Mouse (Mus musculus) limb, embryonic 13.5 days (tissue): ENCODE data around the gene Hmg20b. TPM values are rescaled to one million over a fixed set of nuclear protein-coding genes. Genes with fewer than 3 reads are reported as not detected.

Experiments used
- ATAC-seq: fragments of 200-750 bp; cut with Nextera tagmentation; 2 replicates; pipeline ENCODE4 v1.8.0; 2017; ENCODE audit warnings: low read depth, moderate number of reproducible peaks, moderate TSS enrichment; ENCODE audit not compliant: low FRiP score
- H3K27ac ChIP-seq: fragments of 300-500 bp; sonication (generic); 2 replicates; pipeline ENCODE4 v1.5.1; 2015; ENCODE audit warnings: inconsistent platforms, mild to moderate bottlenecking, moderate library complexity
- H3K27me3 ChIP-seq: fragments of 300-500 bp; sonication (generic); 2 replicates; pipeline ENCODE4 v1.6.1; 2015; ENCODE audit warnings: mild to moderate bottlenecking, inconsistent platforms
- H3K36me3 ChIP-seq: fragments of 300-500 bp; sonication (generic); 2 replicates; pipeline ENCODE4 v1.6.1; 2015; ENCODE audit warnings: inconsistent platforms, mild to moderate bottlenecking, moderate library complexity
- H3K4me1 ChIP-seq: fragments of 300-500 bp; sonication (generic); 2 replicates; pipeline ENCODE4 v1.6.1; 2015; ENCODE audit warnings: inconsistent platforms
- H3K4me2 ChIP-seq: fragments of 300-500 bp; sonication (generic); replicated peaks from 2 replicates; pipeline ENCODE4 v1.6.1; 2015; ENCODE audit warnings: inconsistent platforms, mild to moderate bottlenecking, moderate library complexity
- H3K4me3 ChIP-seq: fragments of 300-500 bp; sonication (generic); 2 replicates; pipeline ENCODE4 v1.5.1; 2015; ENCODE audit warnings: moderate library complexity, mild to moderate bottlenecking, inconsistent platforms
- H3K9ac ChIP-seq: fragments of 300-500 bp; sonication (generic); 2 replicates; pipeline ENCODE4 v1.6.1; 2015; ENCODE audit warnings: mild to moderate bottlenecking, inconsistent platforms
- H3K9me3 ChIP-seq: fragments of 300-500 bp; sonication (generic); 2 replicates; pipeline ENCODE4 v1.6.1; 2016; ENCODE audit warnings: inconsistent platforms
- WGBS: fragments of 180-500 bp; shearing (Covaris S2); methylation state at CpG from one replicate; pipeline ENCODE4 v1.1.7; 2015; 5-methylcytosine and 5-hydroxymethylcytosine counted together
- polyA plus RNA-seq: library from polyadenylated mRNA; unstranded; fragments of >200 nt; fragmentation: Nextera tagmentation; extraction: Ambion mirVana; gene quantifications from 2 replicates; pipeline ENCODE4 v1.2.1, GENCODE M21; 2015

The Hmg20b gene
- polyA plus RNA-seq, 1 experiment from 2014 or later = 109 TPM

DNA sequence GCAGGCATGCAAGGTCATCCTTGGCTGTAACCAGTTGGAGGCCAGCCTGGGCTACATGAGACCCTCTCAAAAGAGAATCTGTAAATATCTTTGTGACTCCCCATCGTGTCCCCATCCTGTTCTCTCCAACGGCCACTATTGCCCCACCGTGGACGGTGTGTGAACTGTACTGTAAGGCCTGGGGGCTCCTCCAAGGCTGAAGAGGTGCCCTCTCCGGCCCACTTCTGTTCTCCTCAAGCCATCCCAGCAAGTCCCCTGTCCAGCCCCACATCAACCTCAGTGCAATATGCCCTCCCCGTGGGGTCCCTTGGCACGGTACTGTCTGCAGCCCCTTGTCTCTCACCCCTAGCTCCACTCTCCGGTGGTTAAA lies 31.0 kb downstream of the Hmg20b start:
- no peaks in the 10 kb centered on the region for H3K9me3 ChIP-seq
- no peak for ATAC-seq
- peaks cover 48% of the 10 kb centered on the region for H3K4me1 ChIP-seq
- peak overlapping the region; percentile 91 for H3K4me2 ChIP-seq
- H3K27ac ChIP-seq = peak overlapping the region; percentile 89
- peak overlapping the region; percentile 67 for H3K9ac ChIP-seq
- 39% methylated on average over 8 of the region's 8 CpGs for WGBS
- peak overlapping the region; percentile 96 for H3K4me3 ChIP-seq
- no peaks in the 10 kb centered on the region for H3K27me3 ChIP-seq
- peaks cover 68% of the 10 kb centered on the region for H3K36me3 ChIP-seq

DNA sequence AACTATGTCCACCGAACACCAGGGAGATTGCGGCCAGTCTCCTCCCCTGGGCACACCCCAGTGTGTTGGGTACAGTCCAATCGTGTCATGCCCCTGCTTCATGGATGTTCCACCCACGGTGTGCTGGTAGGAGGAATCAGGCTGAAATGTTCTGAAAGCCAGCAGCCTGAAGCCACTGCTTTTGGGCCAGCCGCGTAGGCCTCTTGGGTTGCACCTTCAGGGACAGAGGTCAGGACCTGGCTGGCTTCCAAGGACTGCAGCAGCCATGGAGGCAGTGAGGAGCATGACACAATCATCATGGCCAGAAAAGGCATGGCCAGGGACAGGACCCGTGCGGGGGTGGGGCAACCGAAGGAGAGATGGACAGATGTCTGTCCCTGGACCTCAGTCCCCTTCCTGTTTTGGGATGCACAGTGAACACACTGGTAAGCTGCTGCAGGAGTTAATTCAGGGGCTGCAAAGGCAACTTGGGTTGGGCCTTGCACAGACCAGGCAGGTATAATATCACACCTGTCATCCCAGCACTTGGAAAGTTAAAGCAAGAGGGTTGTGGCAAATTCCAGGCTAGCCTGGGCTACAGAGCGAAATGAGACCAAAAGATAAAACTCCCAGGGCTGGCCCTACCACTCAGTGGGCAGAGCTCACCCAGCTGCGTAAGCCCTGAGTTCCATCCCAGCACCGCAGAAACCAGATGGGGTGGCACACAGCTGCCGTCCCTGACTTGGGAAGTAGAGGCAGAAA lies 31.5 kb downstream of the Hmg20b start:
- peak overlapping the region; percentile 89 for H3K27ac ChIP-seq
- peaks cover 68% of the 10 kb centered on the region for H3K36me3 ChIP-seq
- no peaks in the 10 kb centered on the region for H3K9me3 ChIP-seq
- peak overlapping the region; percentile 67; the same call in 1 of the 2 replicates for H3K9ac ChIP-seq
- WGBS = 92% methylated on average over 13 of the region's 13 CpGs
- H3K4me1 ChIP-seq = peaks cover 48% of the 10 kb centered on the region
- H3K4me2 ChIP-seq = peak overlapping the region; percentile 91
- H3K27me3 ChIP-seq = no peaks in the 10 kb centered on the region
- H3K4me3 ChIP-seq = peak overlapping the region; percentile 96; the same call in 1 of the 2 replicates
- no peak for ATAC-seq

GRCm38 (mm10) chr10:81317273-81317672 lies 33.0 kb downstream of the Hmg20b start:
- Histone ChIP-seq H3K9me3 (no peaks in the 10 kb centered on the region), H3K4me2 (peak overlapping the region; percentile 54), H3K27ac (peak overlapping the region; percentile 39; the same call in 1 of the 2 replicates), H3K36me3 (peaks cover 68% of the 10 kb centered on the region), H3K27me3 (no peaks in the 10 kb centered on the region), H3K4me1 (peaks cover 44% of the 10 kb centered on the region), H3K4me3 (peak overlapping the region; percentile 23), H3K9ac (peak overlapping the region; percentile 56)
- ATAC-seq = no peak
- WGBS = 23% methylated on average over 20 of the region's 20 CpGs

DNA sequence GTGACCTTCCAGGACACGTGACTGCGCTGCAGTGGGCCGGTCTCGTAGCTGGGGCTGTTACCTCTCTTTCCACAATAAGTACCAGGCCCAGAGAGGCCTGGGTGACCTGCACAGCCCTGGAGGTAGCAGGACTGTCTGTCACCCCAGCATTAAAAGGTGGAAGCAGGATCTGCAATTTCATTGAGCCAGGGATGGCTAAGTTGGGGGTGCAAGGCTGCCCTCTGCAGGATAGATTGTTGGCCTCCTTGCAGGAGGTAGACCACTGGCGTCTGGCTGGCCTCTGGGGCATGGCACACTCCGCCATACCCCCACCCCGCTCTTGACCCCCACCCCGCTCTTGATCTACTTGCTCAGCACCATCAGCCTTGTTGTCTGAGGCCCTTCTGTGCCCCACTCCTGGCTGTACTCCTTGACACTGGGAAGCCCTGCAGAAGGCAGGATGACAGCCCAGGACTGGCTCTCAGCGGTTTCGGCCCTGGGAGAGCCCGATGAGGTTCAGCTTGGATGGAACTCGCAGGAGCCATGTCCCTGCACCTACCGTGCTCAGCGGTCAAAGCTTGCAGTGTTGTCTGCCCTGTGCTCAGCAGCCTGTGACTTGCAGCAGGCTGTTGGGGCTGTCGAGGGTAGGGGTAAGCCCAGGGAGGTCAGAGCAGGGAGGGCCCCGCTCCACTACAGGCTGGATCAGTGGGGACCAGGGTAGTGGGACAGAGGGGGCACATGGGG lies 33.8 kb downstream of the Hmg20b start:
- Histone ChIP-seq H3K9ac (peak overlapping the region; percentile 56), H3K4me2 (peak overlapping the region; percentile 54), H3K9me3 (no peaks in the 10 kb centered on the region), H3K4me1 (peaks cover 36% of the 10 kb centered on the region), H3K36me3 (peaks cover 74% of the 10 kb centered on the region), H3K27ac (0 out of 2 replicates have a peak overlapping the region, but pooled peaks have one; percentile 39), H3K4me3 (peak overlapping the region; percentile 23), H3K27me3 (no peaks in the 10 kb centered on the region)
- WGBS = 43% methylated on average over 16 of the region's 16 CpGs
- ATAC-seq = no peak

DNA sequence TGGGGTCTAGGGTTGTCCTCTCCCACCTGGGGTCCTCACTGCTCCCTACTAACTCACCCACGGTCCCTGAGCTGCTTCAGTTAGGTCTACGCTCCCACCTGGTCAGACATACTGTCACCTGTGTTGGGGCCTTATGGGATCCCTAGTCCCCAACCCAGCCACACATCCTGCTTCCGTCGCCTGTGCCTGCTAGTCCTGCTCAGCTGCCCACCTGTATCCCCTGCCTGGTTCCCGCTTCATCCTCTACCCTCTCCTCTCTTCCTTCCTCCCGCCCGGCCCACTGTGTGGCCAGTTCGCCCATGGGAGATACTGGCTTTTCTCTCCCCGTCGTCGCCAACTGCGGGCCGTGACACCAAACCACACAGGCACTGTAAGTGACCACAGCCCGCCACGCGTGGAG lies 34.7 kb downstream of the Hmg20b start:
- Histone ChIP-seq H3K9ac (no peak overlapping the region), H3K4me2 (no peak overlapping the region), H3K27ac (no peak overlapping the region), H3K36me3 (peaks cover 83% of the 10 kb centered on the region), H3K4me1 (peaks cover 35% of the 10 kb centered on the region), H3K9me3 (no peaks in the 10 kb centered on the region), H3K4me3 (no peak overlapping the region), H3K27me3 (no peaks in the 10 kb centered on the region)
- ATAC-seq = no peak
- 92% methylated on average over 16 of the region's 16 CpGs for WGBS

DNA sequence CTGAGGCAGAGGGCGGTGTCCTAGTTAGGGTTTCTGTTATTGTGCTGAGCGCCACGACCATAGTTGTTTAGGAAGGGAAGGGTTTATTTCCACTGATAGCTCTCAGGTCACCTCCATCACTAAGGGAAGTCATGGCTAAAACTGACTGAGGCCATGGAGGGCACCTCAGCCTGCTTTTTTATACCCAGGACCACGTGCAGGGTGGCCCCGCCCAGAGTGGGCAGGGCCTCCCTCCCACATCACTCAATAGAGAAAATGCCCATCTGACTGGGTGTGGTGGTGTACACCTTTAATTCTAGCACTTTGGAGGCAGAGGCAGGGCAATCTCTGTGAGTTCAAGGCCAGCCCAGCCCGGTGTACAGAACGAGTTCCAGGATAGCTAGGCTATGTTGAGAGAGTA lies 36.1 kb downstream of the Hmg20b start:
- peaks cover 97% of the 10 kb centered on the region for H3K36me3 ChIP-seq
- WGBS = 79% methylated on average over 7 of the region's 7 CpGs

GRCm38 (mm10) chr10:81313581-81313980 lies 36.7 kb downstream of the Hmg20b start:
- H3K4me3 ChIP-seq = no peak overlapping the region
- no peak overlapping the region for H3K27ac ChIP-seq
- no peak overlapping the region for H3K4me2 ChIP-seq
- H3K27me3 ChIP-seq = no peaks in the 10 kb centered on the region
- peaks cover 22% of the 10 kb centered on the region for H3K4me1 ChIP-seq
- WGBS = 94% methylated on average over 13 of the region's 13 CpGs
- ATAC-seq = no peak
- H3K36me3 ChIP-seq = peaks cover 99% of the 10 kb centered on the region
- no peaks in the 10 kb centered on the region for H3K9me3 ChIP-seq
- no peak overlapping the region for H3K9ac ChIP-seq

More for the DNA sequence above, 36.1 kb downstream of the Hmg20b start:
- Histone ChIP-seq H3K27ac (no peak overlapping the region), H3K9me3 (no peaks in the 10 kb centered on the region), H3K4me1 (peaks cover 28% of the 10 kb centered on the region), H3K27me3 (no peaks in the 10 kb centered on the region), H3K4me3 (no peak overlapping the region), H3K4me2 (no peak overlapping the region), H3K9ac (no peak overlapping the region)
- ATAC-seq = no peak

- Histone ChIP-seq H3K9ac (no peak overlapping the region), H3K9me3 (no peaks in the 10 kb centered on the region), H3K4me3 (no peak overlapping the region), H3K27ac (no peak overlapping the region), H3K4me2 (no peak overlapping the region), H3K27me3 (no peaks in the 10 kb centered on the region), H3K36me3 (peaks cover 91% of the 10 kb centered on the region), H3K4me1 (no peaks in the 10 kb centered on the region)
- whole genome bisulfite sequencing = 91% methylated on average over 5 of the region's 5 CpGs
- ATAC-seq = no peak
Measured at GRCm38 (mm10) chr10:81309571-81309970, 40.7 kb downstream of the Hmg20b start.

GRCm38 (mm10) chr10:81306837-81307682 lies 43.2 kb downstream of the Hmg20b start:
- peaks cover 66% of the 10 kb centered on the region for H3K36me3 ChIP-seq
- 92% methylated on average over 21 of the region's 21 CpGs for WGBS

GRCm38 (mm10) chr10:81306173-81306668 lies 44.1 kb downstream of the Hmg20b start:
- no peak for ATAC-seq

More at GRCm38 (mm10) chr10:81306837-81307682, 43.2 kb downstream of the Hmg20b start:
- H3K27me3 ChIP-seq = no peaks in the 10 kb centered on the region
- peaks cover 9% of the 10 kb centered on the region for H3K4me1 ChIP-seq
- H3K27ac ChIP-seq = no peak overlapping the region
- no peak overlapping the region for H3K4me2 ChIP-seq
- ATAC-seq = no peak
- H3K4me3 ChIP-seq = no peak overlapping the region
- no peak overlapping the region for H3K9ac ChIP-seq
- H3K9me3 ChIP-seq = no peaks in the 10 kb centered on the region

DNA sequence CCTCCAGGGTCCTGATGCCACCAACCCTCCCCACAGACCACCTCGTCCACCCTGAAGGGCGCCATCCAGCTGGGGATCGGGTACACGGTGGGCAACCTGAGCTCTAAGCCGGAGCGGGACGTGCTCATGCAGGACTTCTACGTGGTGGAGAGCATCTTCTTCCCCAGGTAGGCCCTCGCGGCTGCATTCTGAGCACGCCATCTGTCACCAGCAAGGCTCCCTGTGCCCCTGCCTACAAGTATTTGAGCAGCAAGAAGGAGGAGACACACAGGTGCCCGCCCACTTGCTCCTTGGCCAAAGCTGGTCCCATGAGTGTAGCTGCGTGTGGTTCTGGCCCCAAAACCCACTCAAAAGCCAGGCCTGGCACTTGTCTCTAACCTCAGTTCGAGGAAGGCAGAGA lies 44.6 kb downstream of the Hmg20b start:
- 95% methylated on average over 14 of the region's 14 CpGs for WGBS
- H3K27ac ChIP-seq = no peak overlapping the region
- no peaks in the 10 kb centered on the region for H3K27me3 ChIP-seq
- H3K4me2 ChIP-seq = no peak overlapping the region
- H3K4me1 ChIP-seq = peaks cover 9% of the 10 kb centered on the region
- peaks cover 52% of the 10 kb centered on the region for H3K36me3 ChIP-seq
- ATAC-seq = no peak
- no peaks in the 10 kb centered on the region for H3K9me3 ChIP-seq
- no peak overlapping the region for H3K4me3 ChIP-seq
- H3K9ac ChIP-seq = no peak overlapping the region

More at GRCm38 (mm10) chr10:81306173-81306668, 44.1 kb downstream of the Hmg20b start:
- Histone ChIP-seq H3K27me3 (no peaks in the 10 kb centered on the region), H3K9me3 (no peaks in the 10 kb centered on the region), H3K4me3 (no peak overlapping the region), H3K9ac (no peak overlapping the region), H3K4me1 (peaks cover 9% of the 10 kb centered on the region), H3K36me3 (peaks cover 58% of the 10 kb centered on the region), H3K4me2 (no peak overlapping the region), H3K27ac (no peak overlapping the region)
- WGBS = 95% methylated on average over 12 of the region's 12 CpGs
